Mouse (Mus musculus) midbrain, postnatal 0 days (tissue): ENCODE data around the gene Ngp. TPM values are rescaled to one million over a fixed set of nuclear protein-coding genes. Genes with fewer than 3 reads are reported as not detected.

Source experiments
- ATAC-seq: fragments of 200-750 bp; cut with Nextera tagmentation; 2 replicates; pipeline ENCODE4 v1.8.0; 2017; ENCODE audit warnings: moderate number of reproducible peaks, mild to moderate bottlenecking, moderate TSS enrichment, moderate library complexity; ENCODE audit not compliant: low FRiP score
- DNase-seq: peaks from one replicate; pipeline ENCODE4 v3.0.0-alpha.2; 2015; ENCODE audit warnings: low spot score
- H3K27ac ChIP-seq: fragments of 300-500 bp; sonication (generic); 2 replicates; pipeline ENCODE4 v1.5.1; 2014; ENCODE audit warnings: low read depth, mild to moderate bottlenecking, low read length, mixed read lengths
- H3K27me3 ChIP-seq: fragments of 300-500 bp; sonication (generic); 2 replicates; pipeline ENCODE4 v1.6.1; 2014; ENCODE audit warnings: low read length, control low read depth, mixed read lengths; ENCODE audit not compliant: insufficient read depth
- H3K36me3 ChIP-seq: fragments of 300-500 bp; sonication (generic); 2 replicates; pipeline ENCODE4 v1.6.1; 2014; ENCODE audit warnings: low read length, control low read depth, mixed read lengths; ENCODE audit not compliant: insufficient read depth
- H3K4me1 ChIP-seq: fragments of 300-500 bp; sonication (generic); 2 replicates; pipeline ENCODE4 v1.6.1; 2014; ENCODE audit warnings: mild to moderate bottlenecking, control low read depth, antibody characterized with exemption, low read length, mixed read lengths; ENCODE audit not compliant: insufficient read depth
- H3K4me2 ChIP-seq: fragments of 300-500 bp; sonication (generic); 2 replicates; pipeline ENCODE4 v1.6.1; 2014; ENCODE audit warnings: low read depth, mild to moderate bottlenecking, low read length, mixed read lengths; ENCODE audit not compliant: poor library complexity, severe bottlenecking
- H3K4me3 ChIP-seq: fragments of 300-500 bp; sonication (generic); 2 replicates; pipeline ENCODE4 v1.5.1; 2014; ENCODE audit warnings: low read depth, mild to moderate bottlenecking, low read length, moderate library complexity
- H3K9ac ChIP-seq: fragments of 300-500 bp; sonication (generic); replicated peaks from 2 replicates; pipeline ENCODE4 v1.6.1; 2014; ENCODE audit warnings: mild to moderate bottlenecking, low read length, moderate library complexity, mixed read lengths; ENCODE audit not compliant: poor library complexity, severe bottlenecking
- H3K9me3 ChIP-seq: fragments of 300-500 bp; sonication (generic); 2 replicates; pipeline ENCODE4 v1.6.1; 2016; ENCODE audit warnings: low read length, control low read depth
- CTCF ChIP-seq: IDR thresholded peaks from 2 replicates; pipeline ENCODE4 v1.5.1; 2016; ENCODE audit warnings: antibody characterized with exemption, mild to moderate bottlenecking
- WGBS: fragments of 180-500 bp; shearing (Covaris S2); extraction: QIAGEN DNeasy Blood & Tissue Kit; methylation state at CpG from one replicate; pipeline ENCODE4 v1.1.7; 2014; 5-methylcytosine and 5-hydroxymethylcytosine counted together
- polyA plus RNA-seq: library from polyadenylated mRNA; unstranded; fragments of >200 nt; fragmentation: Nextera tagmentation; extraction: Ambion mirVana; gene quantifications from 2 replicates; pipeline ENCODE4 v1.2.1, GENCODE M21; 2015
- total RNA-seq: library from RNA; depleted of rRNA; stranded (reverse); fragments of >200 nt; gene quantifications from 2 replicates; pipeline ENCODE4 v1.2.3, GENCODE M21; 2014; rRNA removed

The Ngp gene
- total and polyA plus RNA-seq, 2 experiments from 2014 or later: 0.44 to 0.58 TPM

DNA sequence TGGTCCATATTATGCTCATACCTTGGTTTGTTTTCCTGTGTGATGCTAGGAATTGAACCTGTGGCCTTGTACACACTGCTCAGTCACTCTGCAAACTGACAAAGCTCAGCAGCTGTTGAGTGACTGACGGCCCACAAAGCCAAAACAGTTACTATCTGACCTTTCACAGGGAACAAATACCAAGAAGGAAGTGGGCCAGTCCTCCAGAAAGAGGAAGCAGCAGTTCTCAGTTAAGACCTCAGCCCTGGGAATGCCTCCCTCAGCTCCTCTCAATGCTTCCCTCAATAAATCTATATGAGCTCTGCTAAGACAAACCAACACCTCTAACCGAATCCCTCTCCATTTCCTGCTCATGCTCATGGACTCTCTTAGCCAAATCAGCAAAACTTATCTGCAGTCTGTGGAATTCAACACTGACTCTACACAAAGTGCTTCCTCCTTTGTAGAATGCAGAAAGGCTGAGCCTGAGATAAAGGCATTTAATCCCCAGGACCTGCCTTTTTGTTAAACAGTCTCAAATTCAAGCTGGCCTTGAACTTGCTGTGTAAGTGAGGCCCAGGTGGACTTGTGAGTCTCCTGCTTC lies 39.7 kb downstream of the Ngp start:
- ATAC-seq: no peak
- Histone ChIP-seq H3K9ac (no peak overlapping the region), H3K27me3 (no peaks in the 10 kb centered on the region), H3K36me3 (peaks cover 16% of the 10 kb centered on the region; the same call in 1 of the 2 replicates), H3K9me3 (no peaks in the 10 kb centered on the region), H3K4me1 (no peaks in the 10 kb centered on the region), H3K4me2 (no peak overlapping the region), H3K4me3 (no peak overlapping the region), H3K27ac (no peak overlapping the region)
- WGBS: 66% methylated on average over 2 of the region's 2 CpGs
- no peak for TF ChIP-seq CTCF
- no peak for DNase-seq

GRCm38 (mm10) chr9:110460884-110461815 lies 41.6 kb downstream of the Ngp start:
- peaks cover 10% of the 10 kb centered on the region; the same call in 1 of the 2 replicates for H3K36me3 ChIP-seq
- no peaks in the 10 kb centered on the region for H3K4me1 ChIP-seq
- no peak for ATAC-seq
- WGBS: 87% methylated on average over 18 of the region's 18 CpGs
- H3K9ac ChIP-seq: no peak overlapping the region
- no peak overlapping the region for H3K4me3 ChIP-seq
- no peaks in the 10 kb centered on the region for H3K27me3 ChIP-seq
- H3K27ac ChIP-seq: no peak overlapping the region
- no peak for TF ChIP-seq CTCF
- DNase-seq: no peak
- H3K4me2 ChIP-seq: no peak overlapping the region
- H3K9me3 ChIP-seq: no peaks in the 10 kb centered on the region

DNA sequence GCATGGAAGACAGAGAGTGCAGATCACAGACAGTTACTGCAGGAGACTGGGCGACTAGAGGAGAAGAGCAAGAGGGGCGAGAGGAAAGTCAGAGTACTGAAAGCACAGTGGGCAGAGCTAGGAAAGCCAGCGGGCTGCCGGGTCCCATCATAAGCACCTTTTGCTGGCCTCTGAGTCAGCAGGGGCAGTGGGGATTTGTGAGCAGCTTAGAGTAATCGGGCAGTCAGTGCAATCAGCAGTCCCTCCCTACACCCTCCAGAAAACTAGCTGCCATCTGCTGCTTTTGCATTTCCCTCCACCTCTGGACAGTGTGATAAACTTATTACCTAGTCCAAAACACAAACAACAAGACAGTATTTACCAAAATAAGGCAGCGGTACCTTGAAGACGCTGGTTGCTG lies 42.8 kb downstream of the Ngp start:
- Histone ChIP-seq H3K4me3 (no peak overlapping the region), H3K9ac (no peak overlapping the region), H3K4me2 (no peak overlapping the region), H3K27ac (no peak overlapping the region), H3K36me3 (peaks cover 10% of the 10 kb centered on the region; the same call in 1 of the 2 replicates), H3K9me3 (no peaks in the 10 kb centered on the region), H3K4me1 (no peaks in the 10 kb centered on the region), H3K27me3 (no peaks in the 10 kb centered on the region)
- TF ChIP-seq CTCF: no peak
- DNase-seq (no peak), ATAC-seq (no peak)
- WGBS: 80% methylated on average over 7 of the region's 7 CpGs

- 94% methylated on average over 6 of the region's 6 CpGs for WGBS
- no peak for ATAC-seq
- Histone ChIP-seq H3K27ac (no peak overlapping the region), H3K27me3 (no peaks in the 10 kb centered on the region), H3K9ac (no peak overlapping the region), H3K4me1 (no peaks in the 10 kb centered on the region), H3K36me3 (no peaks in the 10 kb centered on the region), H3K4me2 (no peak overlapping the region), H3K9me3 (no peaks in the 10 kb centered on the region), H3K4me3 (no peak overlapping the region)
- no peak for TF ChIP-seq CTCF
- DNase-seq: no peak
These were observed 44.5 kb downstream of the Ngp start for GRCm38 (mm10) chr9:110463983-110464591.

GRCm38 (mm10) chr9:110465336-110465735 lies 45.8 kb downstream of the Ngp start:
- 92% methylated on average over 6 of the region's 6 CpGs for WGBS
- no peaks in the 10 kb centered on the region for H3K9me3 ChIP-seq

GRCm38 (mm10) chr9:110466179-110466578 lies 46.6 kb downstream of the Ngp start:
- H3K36me3 ChIP-seq: no peaks in the 10 kb centered on the region
- ATAC-seq (no peak), DNase-seq (no peak)
- H3K9ac ChIP-seq: no peak overlapping the region
- WGBS: 88% methylated on average over 3 of the region's 3 CpGs
- H3K4me3 ChIP-seq: no peak overlapping the region
- H3K9me3 ChIP-seq: no peaks in the 10 kb centered on the region
- no peak overlapping the region for H3K4me2 ChIP-seq
- no peak overlapping the region for H3K27ac ChIP-seq
- no peaks in the 10 kb centered on the region for H3K4me1 ChIP-seq
- no peaks in the 10 kb centered on the region for H3K27me3 ChIP-seq
- peak; percentile 58 for TF ChIP-seq CTCF

More at GRCm38 (mm10) chr9:110465336-110465735, 45.8 kb downstream of the Ngp start:
- Histone ChIP-seq H3K27me3 (no peaks in the 10 kb centered on the region), H3K36me3 (no peaks in the 10 kb centered on the region), H3K9ac (no peak overlapping the region), H3K4me3 (no peak overlapping the region), H3K4me1 (no peaks in the 10 kb centered on the region), H3K27ac (no peak overlapping the region), H3K4me2 (no peak overlapping the region)
- DNase-seq (no peak), ATAC-seq (no peak)
- TF ChIP-seq CTCF: no peak

Other genes starting within 250 kb of the Ngp start
- 456 and 504 TPM in 2 replicates for gene Cspg5, start 176.0 kb upstream of the Ngp start, total RNA-seq
- 325 and 340 TPM in 2 replicates for gene Cspg5, start 176.0 kb upstream of the Ngp start, polyA plus RNA-seq
- gene Elp6, start 114.6 kb upstream of the Ngp start, total RNA-seq: 28.8 and 35.5 TPM in 2 replicates
- gene Elp6, start 114.6 kb upstream of the Ngp start, polyA plus RNA-seq: 30.5 and 34.8 TPM in 2 replicates
- gene Scap, start 86.5 kb upstream of the Ngp start, total RNA-seq: 146 and 162 TPM in 2 replicates
- gene Scap, start 86.5 kb upstream of the Ngp start, polyA plus RNA-seq: 56.6 and 59.3 TPM in 2 replicates
- gene Ptpn23, start 11.5 kb upstream of the Ngp start, total RNA-seq: 29.5 and 36.0 TPM in 2 replicates
- gene Ptpn23, start 11.5 kb upstream of the Ngp start, polyA plus RNA-seq: 9.6 and 14.1 TPM in 2 replicates
- gene Klhl18, start 56.9 kb downstream of the Ngp start, total RNA-seq: 39.7 and 40.1 TPM in 2 replicates
- gene Klhl18, start 56.9 kb downstream of the Ngp start, polyA plus RNA-seq: 25.9 and 27.4 TPM in 2 replicates
- 3.7 and 4.2 TPM in 2 replicates for gene Kif9, start 57.2 kb downstream of the Ngp start, total RNA-seq
- gene Kif9, start 57.2 kb downstream of the Ngp start, polyA plus RNA-seq: 4.1 and 5.6 TPM in 2 replicates
- gene Setd2, start 112.8 kb downstream of the Ngp start, total RNA-seq: 69.3 and 77.3 TPM in 2 replicates
- 22.0 and 24.9 TPM in 2 replicates for gene Setd2, start 112.8 kb downstream of the Ngp start, polyA plus RNA-seq
- gene Nradd, start 204.7 kb downstream of the Ngp start, total RNA-seq: 20.9 and 23.2 TPM in 2 replicates
- gene Nradd, start 204.7 kb downstream of the Ngp start, polyA plus RNA-seq: 17.4 and 20.6 TPM in 2 replicates
- 9.3 and 11.5 TPM in 2 replicates for gene Nbeal2, start 234.4 kb downstream of the Ngp start, total RNA-seq
- gene Nbeal2, start 234.4 kb downstream of the Ngp start, polyA plus RNA-seq: 3.9 and 4.0 TPM in 2 replicates
- gene Ccdc12, start 236.8 kb downstream of the Ngp start, total RNA-seq: 25.0 and 51.6 TPM in 2 replicates
- 102 and 106 TPM in 2 replicates for gene Ccdc12, start 236.8 kb downstream of the Ngp start, polyA plus RNA-seq